Comparison of ENCODE assay signal across 13 mouse cellular contexts in genomic region chr6:118889441-118889840, GRCm38 (mm10).
"Had no signal": no experiment of that assay in that cellular context is flagged by ENCODE, and none has a peak within 500 bp of the region (broad histone marks: within the 10 kb centered on the region; RNA-seq: fewer than 3 reads in every experiment).

No protein-coding gene starts in this region.

- H3K9me3 ChIP-seq: limb, embryonic 12.5 days; liver, embryonic 13.5 days; midbrain, embryonic 13.5 days had no signal

- H3K36me3 ChIP-seq: limb, embryonic 12.5 days; liver, embryonic 13.5 days; midbrain, embryonic 13.5 days had no signal

- DNase-seq: kidney, postnatal 10 days; layer of hippocampus, postnatal 36 days; liver; liver, embryonic 13.5 days; liver, postnatal 0 days; lung, postnatal 10 days; right cerebral cortex, adult 18-20 months; right cerebral cortex, postnatal 25 days; thymus, postnatal 4 days had no signal

- H3K27me3 ChIP-seq: limb, embryonic 12.5 days; midbrain, embryonic 13.5 days had no signal

- H3K4me1 ChIP-seq: liver, embryonic 13.5 days; midbrain, embryonic 13.5 days had no signal

- ATAC-seq: intestine, embryonic 16.5 days; liver, postnatal 0 days; midbrain, embryonic 13.5 days had no signal

- H3K4me3 ChIP-seq: limb, embryonic 12.5 days; liver, embryonic 13.5 days; midbrain, embryonic 13.5 days had no signal

- H3K9ac ChIP-seq: limb, embryonic 12.5 days; liver, embryonic 13.5 days; liver, postnatal 0 days; midbrain, embryonic 13.5 days had no signal

- H3K4me2 ChIP-seq: limb, embryonic 12.5 days; liver, embryonic 13.5 days; midbrain, embryonic 13.5 days had no signal

- H3K27ac ChIP-seq: limb, embryonic 12.5 days; liver, embryonic 13.5 days; midbrain, embryonic 13.5 days; stomach, postnatal 0 days had no signal
